Mouse (Mus musculus): ENCODE measurements around the gene Foxp1.

Foxp1 gene

DNA sequence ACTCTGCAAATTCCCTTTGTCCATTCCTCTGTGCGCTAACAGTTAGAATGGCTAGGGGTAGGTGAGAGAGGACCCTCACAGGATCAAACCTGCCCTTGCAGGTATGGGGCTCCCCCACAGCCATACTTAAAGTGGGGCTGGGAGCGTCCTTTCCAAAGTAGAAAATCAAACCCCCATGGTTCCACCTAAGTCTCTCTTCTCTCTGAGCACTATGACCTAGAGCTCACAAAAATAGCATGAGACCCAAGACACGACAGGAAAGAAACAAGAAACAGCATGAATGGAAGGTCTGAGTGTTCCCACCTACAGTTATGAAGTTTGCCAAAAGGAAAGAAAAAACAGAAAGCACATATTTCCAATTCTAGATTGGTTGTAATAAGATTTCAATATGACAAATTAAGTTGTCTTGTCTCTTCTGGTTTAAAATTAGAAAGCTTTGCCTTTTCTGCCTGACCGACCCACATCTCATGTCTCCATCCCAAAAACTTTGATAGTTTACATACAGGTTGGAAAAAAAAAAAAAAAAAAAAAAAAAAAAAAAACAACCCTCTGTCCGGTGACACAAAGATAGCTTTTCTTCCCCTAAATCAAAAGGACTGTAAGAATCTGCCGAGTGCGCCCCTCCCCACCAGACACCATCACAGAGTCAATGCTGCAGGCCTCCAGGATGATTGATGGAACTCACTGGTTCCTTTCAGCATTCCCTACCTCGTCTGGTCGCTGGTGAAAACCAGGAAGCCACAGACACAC is 183.8 kb downstream of the Foxp1 start:
- ATAC-seq (ENCODE audit: insufficient number of reproducible peaks, low FRiP score, low TSS enrichment) = no peak

- ATAC-seq (ENCODE audit: insufficient number of reproducible peaks, low FRiP score, low TSS enrichment) = no peak
These were observed 184.3 kb downstream of the Foxp1 start for GRCm38 (mm10) chr6:99338174-99338573.

DNA sequence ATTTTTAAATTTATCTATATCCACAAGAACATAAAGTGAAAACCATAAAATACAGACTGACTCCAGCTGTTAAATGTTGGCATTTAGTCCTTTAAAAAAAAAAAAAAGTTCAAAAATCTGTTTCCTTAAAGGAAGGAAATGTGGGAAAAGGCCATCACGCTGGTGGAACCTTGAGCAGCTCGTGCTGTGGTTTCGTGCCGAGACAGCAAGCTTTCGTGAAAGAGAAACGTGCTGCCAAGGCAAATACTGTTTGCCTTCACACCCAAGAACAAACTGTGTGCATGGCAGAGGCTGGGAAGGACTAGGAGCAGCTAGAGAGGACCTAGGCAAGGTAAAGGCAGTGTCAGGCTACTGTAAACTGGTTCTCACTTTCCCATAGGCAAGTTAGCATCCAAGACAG is 184.9 kb downstream of the Foxp1 start:
- no peak for ATAC-seq (ENCODE audit: insufficient number of reproducible peaks, low FRiP score, low TSS enrichment)

- ATAC-seq (ENCODE audit: insufficient number of reproducible peaks, low FRiP score, low TSS enrichment) = no peak
These were observed 186.3 kb downstream of the Foxp1 start for GRCm38 (mm10) chr6:99336191-99336590.

DNA sequence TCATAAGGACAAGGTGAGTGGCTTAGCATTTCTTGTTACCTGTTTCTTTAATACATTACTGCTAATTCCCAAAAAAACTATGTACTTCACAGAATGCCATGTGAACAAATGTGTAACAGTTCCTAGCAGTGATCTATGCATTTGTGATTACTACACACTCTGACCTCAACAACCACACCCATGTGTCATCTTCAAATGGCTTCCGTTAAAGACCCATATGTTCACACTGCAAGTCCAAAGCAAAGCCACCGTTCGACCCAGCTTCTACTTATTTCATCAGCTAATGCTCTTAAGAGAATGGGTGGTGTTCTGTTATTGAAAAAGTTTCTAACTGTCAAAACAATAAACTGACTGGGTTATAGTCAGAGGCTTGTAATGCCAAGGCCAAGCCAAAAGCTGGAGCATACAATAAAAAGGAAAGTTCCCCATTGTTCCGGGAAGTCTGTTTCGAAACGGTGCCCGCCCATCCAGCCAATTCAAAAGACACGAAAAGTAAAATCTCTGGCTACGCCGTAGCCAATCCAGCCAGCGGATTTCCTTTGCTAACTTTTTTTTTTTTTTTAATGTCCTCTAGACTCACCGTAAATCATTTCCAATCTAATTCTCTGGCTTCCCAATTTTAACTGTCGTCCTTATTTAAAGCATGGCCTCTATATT is 187.2 kb downstream of the Foxp1 start:
- ATAC-seq (ENCODE audit: insufficient number of reproducible peaks, low FRiP score, low TSS enrichment) = no peak

- no peak for ATAC-seq (ENCODE audit: insufficient number of reproducible peaks, low FRiP score, low TSS enrichment)
These were observed 188.3 kb downstream of the Foxp1 start for GRCm38 (mm10) chr6:99334255-99334654.

DNA sequence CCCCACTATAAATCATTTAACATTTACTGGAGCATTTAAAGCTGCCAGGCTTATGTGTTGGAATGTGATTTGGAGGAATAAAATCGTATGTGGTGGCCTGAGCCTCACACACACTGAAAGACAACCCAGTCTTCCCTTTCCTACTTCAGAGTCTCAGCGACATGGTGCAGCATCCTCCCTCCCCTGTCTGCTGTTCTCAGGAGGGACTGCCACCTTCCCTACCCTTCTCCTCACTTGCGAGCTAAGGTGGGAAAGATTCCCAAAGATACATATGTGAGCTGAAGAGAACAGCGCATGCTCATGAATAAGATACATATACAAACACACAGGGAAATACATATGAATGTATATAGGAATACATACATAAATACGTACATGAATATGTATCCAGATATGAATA is 189.4 kb downstream of the Foxp1 start:
- ATAC-seq (ENCODE audit: insufficient number of reproducible peaks, low FRiP score, low TSS enrichment) = no peak

DNA sequence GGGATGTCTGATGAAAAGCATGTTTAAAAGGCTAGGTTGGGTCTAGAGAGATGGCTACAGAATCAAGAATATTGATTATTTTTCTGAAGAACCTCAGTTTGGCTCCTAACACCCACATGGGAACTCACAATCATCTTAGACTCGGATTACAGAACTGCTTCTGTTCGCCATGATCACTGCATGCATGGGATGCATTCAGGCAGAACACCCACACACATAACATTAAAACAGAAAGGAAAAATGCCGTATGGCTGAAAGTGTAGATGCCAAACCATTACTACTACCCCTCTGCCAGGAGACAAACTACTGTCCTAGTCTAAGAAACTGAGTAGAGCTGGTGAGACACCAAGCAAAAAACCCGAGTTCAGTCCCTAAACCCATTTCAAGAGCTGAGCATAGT is 192.4 kb downstream of the Foxp1 start:
- no peak for ATAC-seq (ENCODE audit: insufficient number of reproducible peaks, low FRiP score, low TSS enrichment)

- ATAC-seq (ENCODE audit: insufficient number of reproducible peaks, low FRiP score, low TSS enrichment) = no peak
These were observed 193.9 kb downstream of the Foxp1 start for GRCm38 (mm10) chr6:99328634-99329033.

GRCm38 (mm10) chr6:99328146-99328545 is 194.4 kb downstream of the Foxp1 start:
- no peak for ATAC-seq (ENCODE audit: insufficient number of reproducible peaks, low FRiP score, low TSS enrichment)

DNA sequence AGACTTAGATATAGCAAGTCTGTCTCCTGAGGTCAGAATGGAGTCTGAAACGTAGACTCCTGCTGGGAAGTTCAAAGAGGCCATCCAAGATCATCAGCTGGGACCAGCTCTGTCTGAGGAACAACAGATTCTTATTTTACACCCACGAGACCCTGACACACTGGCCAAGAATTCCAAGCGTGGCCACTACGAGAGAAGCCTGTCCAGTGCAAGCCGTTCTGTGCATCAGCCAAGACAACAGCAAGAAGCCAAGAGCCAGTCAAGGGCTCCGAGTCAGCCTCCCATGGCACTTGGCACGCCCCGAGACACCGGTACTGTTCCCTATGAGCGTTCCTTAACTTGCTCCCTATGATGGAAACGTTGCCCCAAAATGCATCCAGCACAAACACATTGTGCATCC is 194.8 kb downstream of the Foxp1 start:
- no peak for ATAC-seq (ENCODE audit: insufficient number of reproducible peaks, low FRiP score, low TSS enrichment)

DNA sequence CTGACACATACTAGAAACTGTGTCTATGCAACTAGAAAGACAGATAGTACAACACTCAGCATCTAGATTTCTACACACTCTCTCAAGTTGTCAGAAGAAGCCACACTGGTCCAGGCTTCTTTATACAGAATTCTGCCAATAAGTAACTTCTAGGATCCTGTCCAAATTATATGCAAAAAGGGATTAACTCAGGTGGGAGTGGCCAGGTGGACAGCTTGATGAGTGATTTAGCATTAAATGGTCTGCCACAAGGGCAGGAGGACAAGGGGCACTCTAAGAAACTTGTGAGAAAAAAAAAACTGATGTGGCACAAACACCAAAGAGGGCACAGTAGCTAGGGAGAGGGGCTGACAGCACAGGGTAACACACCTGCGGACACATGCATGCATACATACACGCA is 196.6 kb downstream of the Foxp1 start:
- no peak for ATAC-seq (ENCODE audit: insufficient number of reproducible peaks, low FRiP score, low TSS enrichment)

DNA sequence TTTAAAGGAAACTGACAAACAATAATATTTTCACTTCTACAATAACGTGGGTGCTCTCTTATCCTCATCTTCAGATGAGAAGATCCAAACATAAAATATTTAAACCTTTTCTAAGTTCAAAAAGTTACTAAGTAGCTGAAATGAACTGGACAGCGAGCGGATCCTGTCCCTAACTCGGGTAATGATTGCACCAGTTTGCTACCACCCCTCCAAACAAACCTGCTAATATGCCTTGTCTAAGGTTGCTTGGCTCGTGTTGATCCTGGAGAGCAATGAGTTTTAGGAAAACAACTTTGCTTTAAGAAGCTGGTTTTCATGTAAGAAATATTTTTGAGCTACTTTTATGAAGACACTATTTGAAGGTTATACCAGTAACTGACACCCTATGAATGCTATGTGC is 197.1 kb downstream of the Foxp1 start:
- ATAC-seq (ENCODE audit: insufficient number of reproducible peaks, low FRiP score, low TSS enrichment) = no peak

DNA sequence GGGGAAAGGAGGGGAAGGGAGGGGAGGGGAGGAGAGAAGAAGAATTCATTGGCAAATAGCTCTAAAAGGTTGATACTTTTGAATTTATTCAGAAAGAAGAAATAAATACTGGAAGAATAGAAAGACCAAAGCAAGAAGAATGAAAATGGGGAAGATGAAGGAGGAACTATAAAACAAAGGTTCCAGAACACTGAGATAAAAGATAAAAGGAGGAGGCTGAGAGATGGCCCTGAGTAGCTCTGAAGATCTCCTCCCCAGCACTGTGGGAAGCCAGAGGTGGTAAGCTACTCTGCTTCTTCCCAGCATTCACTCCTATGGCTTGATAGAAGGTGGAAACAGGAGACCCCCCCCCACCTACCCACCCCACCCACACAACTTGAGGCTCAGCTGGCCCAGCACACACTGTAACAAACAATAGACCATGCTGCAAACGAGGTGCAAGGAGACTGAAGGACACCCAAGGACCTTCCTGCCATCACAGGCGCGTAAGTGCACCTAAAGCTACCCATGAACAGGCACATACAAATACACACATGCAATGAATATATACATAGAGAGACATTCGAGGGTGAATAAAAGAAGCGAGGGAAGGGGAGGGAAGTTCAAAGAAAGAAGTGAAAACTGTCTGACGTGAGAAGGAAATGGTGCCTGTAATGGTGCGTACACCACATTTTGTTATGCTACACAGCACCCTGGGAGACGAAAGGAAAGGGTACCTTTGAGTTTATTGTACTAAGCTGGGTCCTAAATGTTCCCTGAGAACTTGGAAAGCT is 200.2 kb downstream of the Foxp1 start:
- no peak for ATAC-seq (ENCODE audit: insufficient number of reproducible peaks, low FRiP score, low TSS enrichment)

DNA sequence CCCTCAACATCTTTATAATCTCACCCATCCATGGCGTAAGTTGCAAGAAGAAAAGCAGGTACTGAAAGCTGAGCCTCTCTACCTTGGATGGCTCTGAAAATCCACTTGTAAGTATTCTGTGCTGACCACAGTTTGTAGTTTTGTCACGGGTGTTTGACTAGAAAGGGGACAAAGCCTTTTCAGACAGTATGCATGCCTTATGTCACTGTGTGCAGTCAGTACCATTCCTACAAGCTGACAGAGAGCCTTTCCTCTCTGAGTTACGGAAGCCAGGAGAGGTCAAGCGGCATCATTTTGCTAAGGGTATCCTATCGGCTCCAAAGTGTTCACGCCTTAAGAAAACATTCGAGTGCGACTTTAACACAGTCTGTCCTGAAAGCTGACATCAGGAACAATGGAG is 202.1 kb downstream of the Foxp1 start:
- no peak for ATAC-seq (ENCODE audit: insufficient number of reproducible peaks, low FRiP score, low TSS enrichment)

DNA sequence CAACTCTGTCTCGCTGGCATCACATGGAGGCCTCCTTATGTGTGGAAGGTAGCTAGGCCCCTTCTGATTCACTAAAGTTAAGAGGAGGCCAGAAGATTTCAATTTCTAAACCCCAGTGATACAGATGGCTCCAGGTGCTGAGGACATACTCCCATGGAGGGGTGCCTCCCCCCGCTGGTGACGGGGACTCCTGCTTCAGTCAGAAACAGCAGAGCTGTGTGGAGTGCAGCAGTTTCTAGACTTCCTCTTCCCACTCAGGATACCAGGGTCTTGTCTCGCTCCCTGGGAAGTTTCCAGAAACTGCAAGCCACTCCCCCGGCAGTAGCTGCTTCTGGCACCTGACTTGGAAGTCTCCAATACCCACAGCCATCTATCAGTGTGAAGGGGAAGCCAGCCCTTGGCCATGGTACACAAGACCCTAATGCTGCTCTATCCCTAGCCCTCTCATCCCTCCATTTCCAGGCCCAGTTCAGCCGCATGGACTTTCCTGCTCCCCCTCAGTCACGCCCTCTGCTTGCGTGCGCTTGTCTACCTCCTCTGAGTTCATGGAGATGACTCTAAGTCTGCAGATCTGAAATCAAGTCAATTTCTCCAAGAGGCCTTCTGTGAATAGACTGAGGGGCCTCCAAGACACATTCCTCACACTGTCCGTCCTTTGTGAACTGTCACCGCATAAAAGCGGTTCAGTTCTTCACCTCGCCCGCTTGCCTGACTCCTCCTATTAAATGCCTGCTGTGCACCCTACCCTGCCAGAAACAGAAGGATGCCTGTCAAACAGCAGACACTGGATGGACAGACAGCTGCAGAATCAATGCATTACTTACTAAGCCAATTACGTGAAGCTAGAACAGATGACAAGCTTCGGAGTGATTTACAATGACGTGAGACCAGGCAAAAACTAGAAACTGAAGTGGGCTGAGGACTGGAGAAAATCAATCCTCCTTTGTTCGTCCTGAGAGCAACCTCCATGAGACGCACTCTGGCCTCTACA is 202.8 kb downstream of the Foxp1 start:
- no peak for ATAC-seq (ENCODE audit: insufficient number of reproducible peaks, low FRiP score, low TSS enrichment)

GRCm38 (mm10) chr6:99314746-99315145 is 207.8 kb downstream of the Foxp1 start:
- ATAC-seq (ENCODE audit: insufficient number of reproducible peaks, low FRiP score, low TSS enrichment) = no peak

DNA sequence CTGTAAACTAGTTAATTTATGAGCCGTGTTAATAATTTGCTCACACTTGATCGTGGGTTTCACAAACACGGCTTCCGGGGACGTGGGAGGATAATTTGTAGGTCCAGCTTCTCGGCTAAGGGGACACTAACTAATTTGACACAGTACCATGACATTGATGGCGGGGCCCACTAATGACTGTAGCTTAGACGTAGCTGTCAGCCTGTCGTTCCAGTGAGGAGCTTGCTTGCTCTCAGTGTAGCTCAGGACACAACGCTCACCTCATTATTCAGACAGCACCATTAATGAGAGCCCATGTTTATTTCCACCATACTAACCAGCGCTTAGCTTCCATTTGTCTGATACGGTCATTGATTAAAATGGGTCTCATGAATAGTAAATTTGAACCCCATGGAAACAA is 212.0 kb downstream of the Foxp1 start:
- ATAC-seq (ENCODE audit: insufficient number of reproducible peaks, low FRiP score, low TSS enrichment) = no peak

DNA sequence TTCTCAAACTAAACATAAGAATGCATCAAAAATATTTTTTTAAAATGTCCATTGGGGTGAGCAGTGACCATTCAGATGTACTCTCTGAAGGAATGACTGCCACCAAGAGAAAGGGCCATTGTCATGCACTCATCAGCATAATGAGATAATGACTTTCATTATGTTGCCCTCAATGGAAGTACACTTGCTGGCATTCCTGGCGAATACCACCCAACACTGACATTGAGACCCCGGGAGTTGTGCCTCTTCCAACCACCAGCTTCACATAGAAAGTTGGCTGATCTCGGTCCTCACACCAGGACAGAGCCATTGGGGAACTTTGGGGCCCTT is 212.4 kb downstream of the Foxp1 start:
- ATAC-seq (ENCODE audit: insufficient number of reproducible peaks, low FRiP score, low TSS enrichment) = no peak

- ATAC-seq (ENCODE audit: insufficient number of reproducible peaks, low FRiP score, low TSS enrichment) = no peak
These were observed 212.9 kb downstream of the Foxp1 start for GRCm38 (mm10) chr6:99309466-99310170.

Measured in cerebellum, adult (tissue).